Mouse (Mus musculus): ENCODE measurements around the gene Atrnl1. TPM values are rescaled to one million over a fixed set of nuclear protein-coding genes. Genes with fewer than 3 reads are reported as not detected.

Gene Atrnl1
- total RNA-seq, 1 experiment = 6.7 TPM

DNA sequence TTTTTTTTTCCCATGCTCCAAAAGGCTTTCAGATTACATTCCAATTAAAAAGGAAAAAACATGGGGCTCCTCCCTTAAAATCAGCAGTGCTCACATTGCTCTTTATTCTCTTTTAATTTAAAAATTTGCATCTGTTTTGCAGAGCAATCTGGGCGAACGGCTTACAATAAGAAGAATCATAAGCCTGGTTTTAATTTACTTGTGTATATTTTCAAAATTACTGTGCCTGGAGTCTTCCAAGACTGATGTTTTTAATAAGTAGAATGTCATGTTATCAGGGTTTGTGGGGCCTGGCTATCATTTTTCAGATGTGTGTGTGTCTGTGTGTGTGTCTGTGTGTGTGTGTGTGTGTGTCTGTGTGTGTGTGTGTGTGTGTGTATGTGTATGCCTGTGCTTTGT, 9.9 kb upstream of the Atrnl1 start:
- Histone ChIP-seq H3K4me1 (ENCODE audit: control insufficient read depth in 2 of 2, insufficient read depth in 2 of 2, low read length in 2 of 2, poor library complexity in 1 of 2) (no peaks in the 10 kb centered on the region; a peak in 1 of 4 replicates), H3K27ac (ENCODE audit: insufficient read depth, low read depth, low read length, poor library complexity, severe bottlenecking) (no peak overlapping the region), H3K4me3 (ENCODE audit: insufficient read depth in 1 of 2, low read depth in 1 of 2, low read length in 2 of 2, poor library complexity in 1 of 2, severe bottlenecking in 1 of 2) (no peak overlapping the region), H3K9ac (ENCODE audit: insufficient read depth, low read depth, low read length, poor library complexity, severe bottlenecking) (no peak overlapping the region), H3K36me3 (ENCODE audit: control insufficient read depth, insufficient read depth, low read length, poor library complexity, severe bottlenecking) (no peaks in the 10 kb centered on the region), H3K9me3 (ENCODE audit: control insufficient read depth, insufficient read depth, low read depth, low read length) (no peaks in the 10 kb centered on the region)
- TF ChIP-seq MAFK (IDR thresholded peaks at IDR 0.05; ENCODE audit: insufficient read depth, low read depth, low read length) = no peak
- no peak for TF ChIP-seq CHD2 (IDR thresholded peaks at IDR 0.05; ENCODE audit: low read depth, low read length)
- no peak for TF ChIP-seq ZNF384 (IDR thresholded peaks at IDR 0.05; ENCODE audit: low read depth, low read length)
- no peak for TF ChIP-seq HCFC1 (IDR thresholded peaks at IDR 0.05; ENCODE audit: borderline replicate concordance, insufficient read depth, low read length)
- no peak for TF ChIP-seq ZC3H11A (IDR thresholded peaks at IDR 0.05; ENCODE audit: borderline replicate concordance, low read depth, low read length)
- in situ Hi-C loops (cut with MboI; ENCODE audit: low sequenced_read_pairs in 2 of 2, unreplicated experiment in 2 of 2) = no loop called here
- DNase-seq (ENCODE audit: low read depth, low spot score) = no peak

DNA sequence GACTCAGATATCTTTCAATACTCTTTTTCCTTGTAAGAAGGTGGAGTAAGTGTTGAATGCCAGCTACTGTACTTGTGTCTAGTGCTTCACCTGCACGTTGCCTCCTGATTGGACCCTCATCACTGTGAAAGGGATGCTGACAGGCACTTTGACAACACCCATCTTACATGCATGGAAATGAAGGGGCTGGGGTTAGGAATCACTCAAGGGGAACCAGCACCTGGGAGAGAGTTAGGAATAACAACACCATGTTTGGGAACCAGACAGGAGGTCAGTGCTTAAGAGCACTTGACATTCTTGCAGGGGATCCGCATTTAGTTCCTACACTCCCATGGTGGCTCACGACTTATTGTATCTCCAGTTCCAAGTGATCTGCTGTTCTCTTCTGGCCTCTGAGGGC, 7.2 kb upstream of the Atrnl1 start:
- no peak for TF ChIP-seq CHD2 (IDR thresholded peaks at IDR 0.05; ENCODE audit: low read depth, low read length)
- TF ChIP-seq ZC3H11A (IDR thresholded peaks at IDR 0.05; ENCODE audit: borderline replicate concordance, low read depth, low read length) = no peak
- no peak for TF ChIP-seq MAFK (IDR thresholded peaks at IDR 0.05; ENCODE audit: insufficient read depth, low read depth, low read length)
- no peak for TF ChIP-seq ZNF384 (IDR thresholded peaks at IDR 0.05; ENCODE audit: low read depth, low read length)
- TF ChIP-seq HCFC1 (IDR thresholded peaks at IDR 0.05; ENCODE audit: borderline replicate concordance, insufficient read depth, low read length) = no peak
- Histone ChIP-seq H3K27ac (ENCODE audit: insufficient read depth, low read depth, low read length, poor library complexity, severe bottlenecking) (no peak overlapping the region), H3K9me3 (ENCODE audit: control insufficient read depth, insufficient read depth, low read depth, low read length) (no peaks in the 10 kb centered on the region), H3K4me1 (ENCODE audit: control insufficient read depth in 2 of 2, insufficient read depth in 2 of 2, low read length in 2 of 2, poor library complexity in 1 of 2) (no peaks in the 10 kb centered on the region; a peak in 2 of 4 replicates), H3K36me3 (ENCODE audit: control insufficient read depth, insufficient read depth, low read length, poor library complexity, severe bottlenecking) (no peaks in the 10 kb centered on the region), H3K4me3 (ENCODE audit: insufficient read depth in 1 of 2, low read depth in 1 of 2, low read length in 2 of 2, poor library complexity in 1 of 2, severe bottlenecking in 1 of 2) (no peak overlapping the region), H3K9ac (ENCODE audit: insufficient read depth, low read depth, low read length, poor library complexity, severe bottlenecking) (no peak overlapping the region)
- in situ Hi-C loops (cut with MboI; ENCODE audit: low sequenced_read_pairs in 2 of 2, unreplicated experiment in 2 of 2) = no loop called here
- no peak for DNase-seq (ENCODE audit: low read depth, low spot score)

- Histone ChIP-seq H3K36me3 (ENCODE audit: control insufficient read depth, insufficient read depth, low read length, poor library complexity, severe bottlenecking) (no peaks in the 10 kb centered on the region), H3K4me3 (ENCODE audit: insufficient read depth in 1 of 2, low read depth in 1 of 2, low read length in 2 of 2, poor library complexity in 1 of 2, severe bottlenecking in 1 of 2) (no peak overlapping the region), H3K9me3 (ENCODE audit: control insufficient read depth, insufficient read depth, low read depth, low read length) (no peaks in the 10 kb centered on the region), H3K9ac (ENCODE audit: insufficient read depth, low read depth, low read length, poor library complexity, severe bottlenecking) (no peak overlapping the region), H3K4me1 (ENCODE audit: control insufficient read depth in 2 of 2, insufficient read depth in 2 of 2, low read length in 2 of 2, poor library complexity in 1 of 2) (peaks cover 0 to 3% of the 10 kb centered on the region in 2 experiments; a peak in 2 of 4 replicates), H3K27ac (ENCODE audit: insufficient read depth, low read depth, low read length, poor library complexity, severe bottlenecking) (no peak overlapping the region)
- no peak for TF ChIP-seq MAFK (IDR thresholded peaks at IDR 0.05; ENCODE audit: insufficient read depth, low read depth, low read length)
- TF ChIP-seq HCFC1 (IDR thresholded peaks at IDR 0.05; ENCODE audit: borderline replicate concordance, insufficient read depth, low read length) = no peak
- no peak for TF ChIP-seq CHD2 (IDR thresholded peaks at IDR 0.05; ENCODE audit: low read depth, low read length)
- TF ChIP-seq ZC3H11A (IDR thresholded peaks at IDR 0.05; ENCODE audit: borderline replicate concordance, low read depth, low read length) = no peak
- no peak for TF ChIP-seq ZNF384 (IDR thresholded peaks at IDR 0.05; ENCODE audit: low read depth, low read length)
- no peak for DNase-seq (ENCODE audit: low read depth, low spot score)
- in situ Hi-C loops (cut with MboI; ENCODE audit: low sequenced_read_pairs in 2 of 2, unreplicated experiment in 2 of 2) = no loop called here
Observed at GRCm38 (mm10) chr19:57605941-57606340, 4.9 kb upstream of the Atrnl1 start.

- Histone ChIP-seq H3K9ac (ENCODE audit: insufficient read depth, low read depth, low read length, poor library complexity, severe bottlenecking) (no peak overlapping the region), H3K4me3 (ENCODE audit: insufficient read depth in 1 of 2, low read depth in 1 of 2, low read length in 2 of 2, poor library complexity in 1 of 2, severe bottlenecking in 1 of 2) (no peak overlapping the region), H3K9me3 (ENCODE audit: control insufficient read depth, insufficient read depth, low read depth, low read length) (no peaks in the 10 kb centered on the region), H3K36me3 (ENCODE audit: control insufficient read depth, insufficient read depth, low read length, poor library complexity, severe bottlenecking) (no peaks in the 10 kb centered on the region), H3K27ac (ENCODE audit: insufficient read depth, low read depth, low read length, poor library complexity, severe bottlenecking) (no peak overlapping the region), H3K4me1 (ENCODE audit: control insufficient read depth in 2 of 2, insufficient read depth in 2 of 2, low read length in 2 of 2, poor library complexity in 1 of 2) (peaks cover 0 to 3% of the 10 kb centered on the region in 2 experiments; a peak in 2 of 4 replicates)
- DNase-seq (ENCODE audit: low read depth, low spot score) = no peak
- TF ChIP-seq ZNF384 (IDR thresholded peaks at IDR 0.05; ENCODE audit: low read depth, low read length) (no peak), CHD2 (IDR thresholded peaks at IDR 0.05; ENCODE audit: low read depth, low read length) (no peak), HCFC1 (IDR thresholded peaks at IDR 0.05; ENCODE audit: borderline replicate concordance, insufficient read depth, low read length) (no peak), ZC3H11A (IDR thresholded peaks at IDR 0.05; ENCODE audit: borderline replicate concordance, low read depth, low read length) (no peak), MAFK (IDR thresholded peaks at IDR 0.05; ENCODE audit: insufficient read depth, low read depth, low read length) (no peak)
- in situ Hi-C loops (cut with MboI; ENCODE audit: low sequenced_read_pairs in 2 of 2, unreplicated experiment in 2 of 2) = no loop called here
Observed at GRCm38 (mm10) chr19:57606351-57606750, 4.5 kb upstream of the Atrnl1 start.
